Mouse (Mus musculus) limb, embryonic 12.5 days (tissue): Measurements from ENCODE around the gene Zfhx3. TPM values are rescaled to one million over a fixed set of nuclear protein-coding genes. Genes with fewer than 3 reads are reported as not detected.

ENCODE experiments used
- ATAC-seq: fragments of 200-750 bp; cut with Nextera tagmentation; 2 replicates; pipeline ENCODE4 v1.8.0; 2017; ENCODE audit warnings: low read depth, moderate TSS enrichment; ENCODE audit not compliant: insufficient number of reproducible peaks, insufficient read depth, low FRiP score, low TSS enrichment
- H3K27ac ChIP-seq: fragments of 300-500 bp; sonication (generic); 2 replicates; pipeline ENCODE4 v1.5.1; 2016; ENCODE audit warnings: mild to moderate bottlenecking, moderate library complexity
- H3K27me3 ChIP-seq: fragments of 300-500 bp; sonication (generic); 2 replicates; pipeline ENCODE4 v1.6.1; 2016; ENCODE audit warnings: mild to moderate bottlenecking, moderate library complexity
- H3K36me3 ChIP-seq: fragments of 300-500 bp; sonication (generic); 2 replicates; pipeline ENCODE4 v1.6.1; 2016; ENCODE audit warnings: mild to moderate bottlenecking, moderate library complexity
- H3K4me1 ChIP-seq: fragments of 300-500 bp; sonication (generic); replicated peaks from 2 replicates; pipeline ENCODE4 v1.6.1; 2016
- H3K4me2 ChIP-seq: fragments of 300-500 bp; sonication (generic); 2 replicates; pipeline ENCODE4 v1.6.1; 2016; ENCODE audit warnings: mild to moderate bottlenecking, moderate library complexity
- H3K4me3 ChIP-seq: fragments of 300-500 bp; sonication (generic); replicated peaks from 2 replicates; pipeline ENCODE4 v1.5.1; 2016; ENCODE audit warnings: mild to moderate bottlenecking
- H3K9ac ChIP-seq: fragments of 300-500 bp; sonication (generic); replicated peaks from 2 replicates; pipeline ENCODE4 v1.6.1; 2016; ENCODE audit warnings: mild to moderate bottlenecking, moderate library complexity
- H3K9me3 ChIP-seq: fragments of 300-500 bp; sonication (generic); 2 replicates; pipeline ENCODE4 v1.6.1; 2016; ENCODE audit warnings: mild to moderate bottlenecking, moderate library complexity
- WGBS: fragments of 180-500 bp; shearing (Covaris S2); methylation state at CpG from one replicate; pipeline ENCODE4 v1.1.7; 2016; 5-methylcytosine and 5-hydroxymethylcytosine counted together
- polyA plus RNA-seq: library from polyadenylated mRNA; unstranded; fragments of >200 nt; fragmentation: Nextera tagmentation; extraction: Ambion mirVana; gene quantifications from 2 replicates; pipeline ENCODE4 v1.2.1, GENCODE M21; 2016

Zfhx3 gene
- polyA plus RNA-seq, 1 experiment from 2014 or later = 53.0 TPM

GRCm38 (mm10) chr8:108402149-108402548, 459.7 kb downstream of the Zfhx3 start:
- Histone ChIP-seq H3K27ac (no peak overlapping the region), H3K27me3 (no peaks in the 10 kb centered on the region), H3K4me1 (peaks cover 13% of the 10 kb centered on the region), H3K4me2 (no peak overlapping the region), H3K36me3 (no peaks in the 10 kb centered on the region), H3K9me3 (no peaks in the 10 kb centered on the region), H3K4me3 (no peak overlapping the region), H3K9ac (no peak overlapping the region)
- WGBS = 87% methylated on average over 9 of the region's 9 CpGs
- ATAC-seq = no peak

GRCm38 (mm10) chr8:108406716-108407494, 464.5 kb downstream of the Zfhx3 start:
- H3K36me3 ChIP-seq = no peaks in the 10 kb centered on the region
- H3K9me3 ChIP-seq = no peaks in the 10 kb centered on the region
- H3K4me1 ChIP-seq = peaks cover 10% of the 10 kb centered on the region
- no peaks in the 10 kb centered on the region for H3K27me3 ChIP-seq
- H3K4me2 ChIP-seq = no peak overlapping the region
- WGBS = 58% methylated on average over 25 of the region's 25 CpGs
- no peak overlapping the region for H3K9ac ChIP-seq
- ATAC-seq = no peak
- 0 out of 2 replicates have a peak overlapping the region, but pooled peaks have one; percentile 29 for H3K27ac ChIP-seq
- H3K4me3 ChIP-seq = no peak overlapping the region

- no peaks in the 10 kb centered on the region for H3K36me3 ChIP-seq
- ATAC-seq = no peak
- no peaks in the 10 kb centered on the region for H3K9me3 ChIP-seq
- H3K27me3 ChIP-seq = no peaks in the 10 kb centered on the region
- no peak overlapping the region for H3K9ac ChIP-seq
- H3K27ac ChIP-seq = 0 out of 2 replicates have a peak overlapping the region, but pooled peaks have one; percentile 37
- H3K4me3 ChIP-seq = no peak overlapping the region
- H3K4me2 ChIP-seq = peak overlapping the region; percentile 24
- 29% methylated on average over 15 of the region's 15 CpGs for WGBS
- H3K4me1 ChIP-seq = peaks cover 31% of the 10 kb centered on the region
These were observed 476.9 kb downstream of the Zfhx3 start for GRCm38 (mm10) chr8:108419162-108419844.

GRCm38 (mm10) chr8:108422521-108422920, 480.1 kb downstream of the Zfhx3 start:
- H3K36me3 ChIP-seq = no peaks in the 10 kb centered on the region
- no peaks in the 10 kb centered on the region for H3K9me3 ChIP-seq
- H3K9ac ChIP-seq = no peak overlapping the region
- H3K4me3 ChIP-seq = no peak overlapping the region
- peaks cover 33% of the 10 kb centered on the region for H3K4me1 ChIP-seq
- H3K4me2 ChIP-seq = no peak overlapping the region
- WGBS = 87% methylated on average over 3 of the region's 3 CpGs
- no peak for ATAC-seq
- H3K27me3 ChIP-seq = no peaks in the 10 kb centered on the region
- no peak overlapping the region for H3K27ac ChIP-seq

GRCm38 (mm10) chr8:108424337-108424736, 481.9 kb downstream of the Zfhx3 start:
- H3K27ac ChIP-seq = no peak overlapping the region
- H3K9ac ChIP-seq = no peak overlapping the region
- H3K4me2 ChIP-seq = no peak overlapping the region
- ATAC-seq = no peak
- H3K4me3 ChIP-seq = no peak overlapping the region
- WGBS = 68% methylated on average over 8 of the region's 8 CpGs
- H3K9me3 ChIP-seq = no peaks in the 10 kb centered on the region
- peaks cover 15% of the 10 kb centered on the region for H3K4me1 ChIP-seq
- no peaks in the 10 kb centered on the region for H3K27me3 ChIP-seq
- no peaks in the 10 kb centered on the region for H3K36me3 ChIP-seq

GRCm38 (mm10) chr8:108433321-108433720, 490.9 kb downstream of the Zfhx3 start:
- H3K9me3 ChIP-seq = no peaks in the 10 kb centered on the region
- H3K36me3 ChIP-seq = no peaks in the 10 kb centered on the region
- WGBS = 32% methylated on average over 5 of the region's 5 CpGs
- no peak overlapping the region for H3K4me2 ChIP-seq
- H3K9ac ChIP-seq = no peak overlapping the region
- no peak for ATAC-seq
- no peak overlapping the region for H3K27ac ChIP-seq
- H3K4me1 ChIP-seq = no peaks in the 10 kb centered on the region
- H3K27me3 ChIP-seq = peaks cover 19% of the 10 kb centered on the region; the same call in 1 of the 2 replicates
- H3K4me3 ChIP-seq = no peak overlapping the region

GRCm38 (mm10) chr8:108434510-108434909, 492.1 kb downstream of the Zfhx3 start:
- Histone ChIP-seq H3K9ac (no peak overlapping the region), H3K27me3 (peaks cover 19% of the 10 kb centered on the region; the same call in 1 of the 2 replicates), H3K27ac (no peak overlapping the region), H3K36me3 (no peaks in the 10 kb centered on the region), H3K4me3 (no peak overlapping the region), H3K9me3 (no peaks in the 10 kb centered on the region), H3K4me2 (no peak overlapping the region), H3K4me1 (0 out of 2 replicates have a peak, but pooled peaks cover 2% of the 10 kb centered on the region)
- ATAC-seq = no peak
- 83% methylated on average over 4 of the region's 4 CpGs for WGBS

- no peaks in the 10 kb centered on the region for H3K36me3 ChIP-seq
- WGBS = 67% methylated on average over 12 of the region's 12 CpGs
- no peaks in the 10 kb centered on the region for H3K9me3 ChIP-seq
- no peak overlapping the region for H3K27ac ChIP-seq
- peaks cover 19% of the 10 kb centered on the region; the same call in 1 of the 2 replicates for H3K27me3 ChIP-seq
- H3K4me1 ChIP-seq = 0 out of 2 replicates have a peak, but pooled peaks cover 7% of the 10 kb centered on the region
- no peak overlapping the region for H3K4me2 ChIP-seq
- ATAC-seq = no peak
- H3K9ac ChIP-seq = no peak overlapping the region
- no peak overlapping the region for H3K4me3 ChIP-seq
These were observed 493.9 kb downstream of the Zfhx3 start for GRCm38 (mm10) chr8:108436336-108436735.

GRCm38 (mm10) chr8:108437316-108437830, 494.9 kb downstream of the Zfhx3 start:
- no peak overlapping the region for H3K4me2 ChIP-seq
- 56% methylated on average over 13 of the region's 13 CpGs for WGBS
- H3K9me3 ChIP-seq = no peaks in the 10 kb centered on the region
- no peak overlapping the region for H3K9ac ChIP-seq
- H3K27ac ChIP-seq = no peak overlapping the region
- no peak overlapping the region for H3K4me3 ChIP-seq
- 0 out of 2 replicates have a peak, but pooled peaks cover 7% of the 10 kb centered on the region for H3K4me1 ChIP-seq
- peaks cover 14% of the 10 kb centered on the region; the same call in 1 of the 2 replicates for H3K27me3 ChIP-seq
- H3K36me3 ChIP-seq = no peaks in the 10 kb centered on the region
- no peak for ATAC-seq

- no peak for ATAC-seq
- Histone ChIP-seq H3K4me2 (no peak overlapping the region), H3K4me3 (no peak overlapping the region), H3K4me1 (0 out of 2 replicates have a peak, but pooled peaks cover 7% of the 10 kb centered on the region), H3K27ac (no peak overlapping the region), H3K9ac (no peak overlapping the region), H3K27me3 (peaks cover 12% of the 10 kb centered on the region; the same call in 1 of the 2 replicates), H3K36me3 (no peaks in the 10 kb centered on the region), H3K9me3 (no peaks in the 10 kb centered on the region)
- 70% methylated on average over 3 of the region's 3 CpGs for WGBS
These were observed 498.0 kb downstream of the Zfhx3 start for GRCm38 (mm10) chr8:108440476-108440875.

GRCm38 (mm10) chr8:108450847-108451246, 508.4 kb downstream of the Zfhx3 start:
- H3K27ac ChIP-seq = no peak overlapping the region
- WGBS = 47% methylated on average over 8 of the region's 8 CpGs
- no peak overlapping the region for H3K4me3 ChIP-seq
- H3K4me1 ChIP-seq = no peaks in the 10 kb centered on the region
- no peaks in the 10 kb centered on the region for H3K27me3 ChIP-seq
- no peaks in the 10 kb centered on the region for H3K36me3 ChIP-seq
- H3K4me2 ChIP-seq = no peak overlapping the region
- H3K9ac ChIP-seq = no peak overlapping the region
- no peak for ATAC-seq
- no peaks in the 10 kb centered on the region for H3K9me3 ChIP-seq
